Mouse (Mus musculus): ENCODE data around the gene Ankrd11. TPM values are rescaled to one million over a fixed set of nuclear protein-coding genes. Genes with fewer than 3 reads are reported as not detected.

Ankrd11 gene
- polyA plus RNA-seq, 1 experiment from 2014 or later = 43.9 TPM

DNA sequence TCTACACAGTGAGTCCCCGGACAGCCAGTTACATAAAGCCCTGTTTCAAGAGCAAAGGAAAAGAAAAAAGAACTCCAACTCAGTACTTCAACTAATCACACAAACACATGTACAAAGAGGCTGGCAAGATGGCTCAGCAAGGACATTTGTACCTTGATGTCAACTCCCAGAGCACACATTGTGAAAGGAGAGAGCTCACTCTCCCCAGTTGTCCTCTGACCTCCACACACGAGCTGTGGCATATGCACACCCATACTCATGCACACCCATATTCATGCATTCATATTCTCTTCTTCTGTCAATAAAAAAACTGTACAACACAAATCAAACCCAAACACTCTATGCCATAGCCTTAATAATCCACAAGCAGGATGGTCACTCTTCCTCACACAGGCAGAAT is 21.2 kb downstream of the Ankrd11 start:
- no peaks in the 10 kb centered on the region for H3K27me3 ChIP-seq (replicated peaks)
- H3K4me3 ChIP-seq = no peak overlapping the region
- peaks cover 21% of the 10 kb centered on the region for H3K36me3 ChIP-seq
- WGBS (ENCODE audit: insufficient replicate concordance) = 61% methylated on average over 2 of the region's 2 CpGs
- no peak overlapping the region for H3K9ac ChIP-seq
- H3K9me3 ChIP-seq (replicated peaks) = no peaks in the 10 kb centered on the region
- no peak overlapping the region for H3K27ac ChIP-seq
- H3K4me1 ChIP-seq = peaks cover 80% of the 10 kb centered on the region
- no peak overlapping the region for H3K4me2 ChIP-seq
- no peak for ATAC-seq

DNA sequence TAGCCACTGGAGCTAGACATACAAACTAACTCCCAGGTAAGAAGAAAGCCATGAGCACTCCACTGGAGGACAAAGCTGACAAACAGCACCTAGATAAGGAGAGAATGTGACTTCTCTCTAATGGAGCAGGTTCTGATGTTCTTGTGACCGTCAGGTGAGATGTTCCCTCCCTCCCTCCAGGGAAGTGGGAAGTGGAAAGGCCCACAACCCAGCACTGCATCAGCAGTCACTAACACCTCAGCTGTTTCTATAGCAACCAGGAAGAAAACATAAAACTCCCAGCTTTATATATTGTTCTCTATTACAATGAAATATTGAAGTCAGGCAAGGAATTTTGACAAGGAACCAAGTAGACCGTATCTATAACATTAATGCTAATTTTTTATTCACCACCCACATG is 22.0 kb downstream of the Ankrd11 start:
- Histone ChIP-seq H3K9me3 (replicated peaks) (no peaks in the 10 kb centered on the region), H3K27me3 (replicated peaks) (no peaks in the 10 kb centered on the region), H3K9ac (no peak overlapping the region), H3K4me2 (no peak overlapping the region), H3K36me3 (peaks cover 22% of the 10 kb centered on the region), H3K27ac (no peak overlapping the region), H3K4me1 (peaks cover 80% of the 10 kb centered on the region), H3K4me3 (no peak overlapping the region)
- 69% methylated on average over 2 of the region's 2 CpGs for WGBS (ENCODE audit: insufficient replicate concordance)
- no peak for ATAC-seq

DNA sequence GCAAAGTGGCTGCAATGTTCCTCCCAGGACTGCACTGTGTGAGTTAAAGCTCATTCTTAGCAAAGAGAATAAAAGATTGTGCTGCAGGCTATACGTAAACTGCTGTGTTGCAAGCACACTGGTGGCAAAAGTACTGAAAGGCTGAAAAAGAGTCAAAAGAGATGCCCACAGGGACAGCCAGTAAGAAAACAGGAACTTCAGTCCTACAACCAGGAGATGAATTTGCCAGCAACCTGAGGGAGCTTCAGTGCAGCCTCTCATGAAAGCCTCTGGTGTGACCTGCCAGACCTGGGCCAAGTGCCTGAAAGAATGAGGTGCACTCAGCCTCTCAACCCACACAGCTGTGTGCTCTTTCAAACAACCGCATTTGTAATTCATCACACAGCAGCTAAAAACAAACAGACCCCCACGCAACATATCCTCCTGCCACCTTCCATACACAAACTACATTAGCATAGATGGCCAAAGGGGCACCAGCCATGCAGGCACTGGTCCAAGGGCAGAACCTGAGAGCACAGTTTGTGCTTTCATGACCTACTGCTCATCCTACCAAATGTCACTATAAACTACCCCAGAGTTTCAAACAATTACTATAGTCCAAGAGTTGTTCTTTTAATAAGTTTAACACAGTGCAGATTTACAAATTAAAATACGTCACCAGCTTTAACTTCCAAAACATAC is 23.5 kb downstream of the Ankrd11 start:
- peaks cover 26% of the 10 kb centered on the region for H3K36me3 ChIP-seq
- no peak overlapping the region for H3K4me2 ChIP-seq
- H3K4me1 ChIP-seq = peaks cover 84% of the 10 kb centered on the region
- no peak for ATAC-seq
- no peak overlapping the region for H3K9ac ChIP-seq
- H3K4me3 ChIP-seq = no peak overlapping the region
- H3K27me3 ChIP-seq (replicated peaks) = no peaks in the 10 kb centered on the region
- no peaks in the 10 kb centered on the region for H3K9me3 ChIP-seq (replicated peaks)
- WGBS (ENCODE audit: insufficient replicate concordance) = 81% methylated on average over 4 of the region's 4 CpGs
- H3K27ac ChIP-seq = no peak overlapping the region

DNA sequence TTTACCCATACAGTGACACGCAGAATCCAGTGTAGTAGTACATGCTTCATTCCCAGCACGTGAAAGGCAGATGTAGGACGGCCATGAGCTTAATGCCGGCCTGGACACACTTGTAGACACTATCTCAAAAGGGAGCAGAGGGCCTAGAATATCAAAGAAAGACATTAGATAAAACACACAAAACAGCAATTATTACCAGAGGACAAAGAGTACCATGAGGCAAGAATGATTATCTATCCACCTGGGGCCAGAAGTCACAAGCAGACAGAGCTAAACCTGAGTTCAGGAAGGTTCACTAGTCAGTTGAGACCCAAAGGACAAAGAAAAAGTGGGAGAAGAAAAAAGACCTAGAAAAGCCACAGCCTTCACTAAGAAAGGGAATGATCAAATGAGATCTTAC is 24.9 kb downstream of the Ankrd11 start:
- Histone ChIP-seq H3K4me2 (no peak overlapping the region), H3K9me3 (replicated peaks) (no peaks in the 10 kb centered on the region), H3K27ac (no peak overlapping the region), H3K4me1 (peaks cover 78% of the 10 kb centered on the region), H3K36me3 (peaks cover 28% of the 10 kb centered on the region), H3K27me3 (replicated peaks) (no peaks in the 10 kb centered on the region), H3K4me3 (no peak overlapping the region), H3K9ac (no peak overlapping the region)
- WGBS (ENCODE audit: insufficient replicate concordance) = 86% methylated on average over 4 of the region's 4 CpGs
- ATAC-seq = no peak

DNA sequence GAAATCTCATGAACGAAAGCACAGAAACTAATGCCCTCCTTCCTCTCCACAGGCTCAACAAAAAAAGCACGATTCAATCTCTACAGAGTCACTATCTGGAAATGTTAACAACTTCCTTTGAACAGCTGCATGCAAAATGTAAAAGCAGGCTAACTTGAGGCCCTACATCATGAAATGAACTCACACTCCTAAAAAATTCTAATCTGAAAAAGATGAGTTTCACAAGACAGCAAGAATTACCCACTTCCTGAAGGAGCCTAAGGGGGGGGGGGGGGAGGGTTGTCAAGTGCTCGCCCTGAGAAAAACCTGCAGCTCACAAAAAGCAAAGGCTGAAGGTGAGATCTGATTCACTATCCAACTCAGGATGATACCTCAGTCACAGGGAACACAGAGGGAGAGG is 27.0 kb downstream of the Ankrd11 start:
- 48% methylated on average over 3 of the region's 3 CpGs for WGBS (ENCODE audit: insufficient replicate concordance)
- no peaks in the 10 kb centered on the region for H3K27me3 ChIP-seq (replicated peaks)
- peaks cover 32% of the 10 kb centered on the region for H3K36me3 ChIP-seq
- H3K4me2 ChIP-seq = no peak overlapping the region
- H3K4me3 ChIP-seq = no peak overlapping the region
- H3K27ac ChIP-seq = no peak overlapping the region
- no peaks in the 10 kb centered on the region for H3K9me3 ChIP-seq (replicated peaks)
- H3K4me1 ChIP-seq = peaks cover 77% of the 10 kb centered on the region
- H3K9ac ChIP-seq = no peak overlapping the region
- ATAC-seq = no peak

GRCm38 (mm10) chr8:123014429-123014828 is 27.6 kb downstream of the Ankrd11 start:
- WGBS (ENCODE audit: insufficient replicate concordance) = 84% methylated on average over 7 of the region's 7 CpGs
- Histone ChIP-seq H3K36me3 (peaks cover 37% of the 10 kb centered on the region), H3K9me3 (replicated peaks) (no peaks in the 10 kb centered on the region), H3K9ac (no peak overlapping the region), H3K27me3 (replicated peaks) (no peaks in the 10 kb centered on the region), H3K4me2 (no peak overlapping the region), H3K27ac (no peak overlapping the region), H3K4me1 (peaks cover 79% of the 10 kb centered on the region), H3K4me3 (no peak overlapping the region)
- no peak for ATAC-seq

DNA sequence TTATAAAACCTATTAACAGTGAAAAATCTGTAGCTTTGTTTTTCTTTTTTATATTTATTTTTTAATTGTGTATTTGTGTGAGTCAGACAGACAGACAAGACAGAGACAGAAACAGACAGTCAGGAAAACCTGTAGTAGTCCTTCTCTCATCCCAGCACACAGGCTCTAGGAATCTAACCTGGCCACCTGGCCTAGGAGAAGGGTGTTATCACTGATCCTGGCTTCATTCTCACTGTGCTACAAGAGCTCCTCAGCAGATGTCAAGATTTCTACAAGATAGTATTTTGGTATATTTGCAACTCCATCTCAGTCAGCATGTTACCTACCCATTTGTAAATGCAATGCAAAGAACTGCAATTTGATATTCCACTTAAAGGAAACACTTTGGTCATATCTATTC is 30.8 kb downstream of the Ankrd11 start:
- peak; percentile 49; the same call in 1 of the 2 replicates for ATAC-seq
- H3K9ac ChIP-seq = no peak overlapping the region
- no peak overlapping the region for H3K4me2 ChIP-seq
- no peak overlapping the region for H3K4me3 ChIP-seq
- no peak overlapping the region for H3K27ac ChIP-seq
- peaks cover 78% of the 10 kb centered on the region for H3K4me1 ChIP-seq
- H3K27me3 ChIP-seq (replicated peaks) = no peaks in the 10 kb centered on the region
- no peaks in the 10 kb centered on the region for H3K9me3 ChIP-seq (replicated peaks)
- H3K36me3 ChIP-seq = peaks cover 29% of the 10 kb centered on the region

DNA sequence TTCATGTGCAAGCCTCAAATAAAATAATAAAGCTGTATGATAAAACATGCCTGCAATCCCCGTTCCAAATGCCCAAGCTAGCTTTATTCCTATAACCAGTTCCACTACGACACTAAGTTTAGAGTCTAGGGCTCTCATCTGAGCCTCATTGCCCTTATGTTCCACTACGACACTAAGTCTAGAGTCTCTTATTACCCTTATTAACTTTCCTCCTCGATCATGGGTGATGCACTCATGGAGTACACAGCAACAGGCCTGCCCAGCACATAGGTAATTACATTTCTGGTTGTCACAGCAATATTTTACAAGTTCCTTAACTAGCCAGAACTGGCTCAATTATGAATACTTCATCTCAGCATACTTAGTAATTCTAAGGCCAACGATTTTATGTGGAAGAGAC is 36.3 kb downstream of the Ankrd11 start:
- no peak overlapping the region for H3K9ac ChIP-seq
- 77% methylated on average over 5 of the region's 5 CpGs for WGBS (ENCODE audit: insufficient replicate concordance)
- no peak overlapping the region for H3K4me2 ChIP-seq
- peaks cover 95% of the 10 kb centered on the region for H3K4me1 ChIP-seq
- no peak overlapping the region for H3K27ac ChIP-seq
- no peak overlapping the region for H3K4me3 ChIP-seq
- H3K9me3 ChIP-seq (replicated peaks) = no peaks in the 10 kb centered on the region
- ATAC-seq = no peak
- no peaks in the 10 kb centered on the region for H3K27me3 ChIP-seq (replicated peaks)
- peaks cover 9% of the 10 kb centered on the region; the same call in 1 of the 2 replicates for H3K36me3 ChIP-seq

- Histone ChIP-seq H3K4me1 (peaks cover 95% of the 10 kb centered on the region), H3K27me3 (replicated peaks) (no peaks in the 10 kb centered on the region), H3K4me3 (no peak overlapping the region), H3K27ac (no peak overlapping the region), H3K9ac (no peak overlapping the region), H3K4me2 (no peak overlapping the region), H3K36me3 (peaks cover 8% of the 10 kb centered on the region; the same call in 1 of the 2 replicates), H3K9me3 (replicated peaks) (no peaks in the 10 kb centered on the region)
- no peak for ATAC-seq
- 42% methylated on average over 3 of the region's 3 CpGs for WGBS (ENCODE audit: insufficient replicate concordance)
These were observed 36.7 kb downstream of the Ankrd11 start for GRCm38 (mm10) chr8:123005328-123005727.

- ATAC-seq = no peak
- H3K4me1 ChIP-seq = peaks cover 92% of the 10 kb centered on the region
These were observed 37.8 kb downstream of the Ankrd11 start for GRCm38 (mm10) chr8:123004033-123004922.

DNA sequence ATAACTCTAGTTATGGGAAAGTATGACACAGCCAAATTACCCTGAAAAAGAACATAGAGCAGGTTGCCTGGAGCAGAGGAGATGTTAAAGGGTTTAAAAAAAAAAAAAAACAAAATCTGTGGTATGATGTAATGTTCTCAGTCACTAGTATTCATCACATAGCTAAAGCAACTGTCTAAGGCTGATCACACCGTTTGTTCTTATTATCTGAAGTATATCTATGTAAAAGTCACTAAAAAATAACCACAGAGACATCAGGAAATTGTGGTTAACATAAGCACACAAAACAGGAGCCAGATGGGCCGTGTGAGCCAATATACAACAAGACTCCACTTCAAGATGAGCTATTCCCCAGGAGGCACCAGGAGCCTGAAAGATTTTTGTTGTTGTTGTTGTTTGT is 41.8 kb downstream of the Ankrd11 start:
- H3K4me3 ChIP-seq = no peak overlapping the region
- WGBS (ENCODE audit: insufficient replicate concordance) = 28% methylated on average over 2 of the region's 2 CpGs
- no peak overlapping the region for H3K4me2 ChIP-seq
- H3K27me3 ChIP-seq (replicated peaks) = no peaks in the 10 kb centered on the region
- H3K4me1 ChIP-seq = peaks cover 64% of the 10 kb centered on the region
- H3K9ac ChIP-seq = no peak overlapping the region
- no peaks in the 10 kb centered on the region for H3K9me3 ChIP-seq (replicated peaks)
- no peaks in the 10 kb centered on the region for H3K36me3 ChIP-seq
- no peak for ATAC-seq
- H3K27ac ChIP-seq = no peak overlapping the region

More at GRCm38 (mm10) chr8:123004033-123004922, 37.8 kb downstream of the Ankrd11 start:
- H3K27me3 ChIP-seq (replicated peaks) = no peaks in the 10 kb centered on the region
- no peak overlapping the region for H3K9ac ChIP-seq
- no peak overlapping the region for H3K4me3 ChIP-seq
- no peak overlapping the region for H3K4me2 ChIP-seq
- no peak overlapping the region for H3K27ac ChIP-seq
- 67% methylated on average over 14 of the region's 14 CpGs for WGBS (ENCODE audit: insufficient replicate concordance)
- H3K9me3 ChIP-seq (replicated peaks) = no peaks in the 10 kb centered on the region
- no peaks in the 10 kb centered on the region for H3K36me3 ChIP-seq

- no peaks in the 10 kb centered on the region for H3K9me3 ChIP-seq (replicated peaks)
- H3K27me3 ChIP-seq (replicated peaks) = no peaks in the 10 kb centered on the region
- H3K4me3 ChIP-seq = no peak overlapping the region
- H3K36me3 ChIP-seq = no peaks in the 10 kb centered on the region
- no peak overlapping the region for H3K9ac ChIP-seq
- H3K27ac ChIP-seq = no peak overlapping the region
- 67% methylated on average over 4 of the region's 4 CpGs for WGBS (ENCODE audit: insufficient replicate concordance)
- H3K4me1 ChIP-seq = peaks cover 59% of the 10 kb centered on the region
- no peak overlapping the region for H3K4me2 ChIP-seq
- no peak for ATAC-seq
These were observed 44.1 kb downstream of the Ankrd11 start for GRCm38 (mm10) chr8:122997963-122998362.

Data from liver, embryonic 12.5 days (tissue).